In genomic region chr7:16373719-16374118, GRCm38 (mm10) we compare ENCODE assay signal across 10 mouse cellular contexts. TPM values are rescaled to one million over a fixed set of nuclear protein-coding genes. Genes with fewer than 3 reads are reported as not detected.
A peak's percentile ranks its signal among the peaks of the same experiment; 100 is the strongest.
DNase-seq lines count a peak whose midpoint lies in the region; ATAC-seq and TF ChIP-seq lines count a peak whose summit lies in the region.
"Had no signal": no experiment of that assay in that cellular context is flagged by ENCODE, and none has a peak within 500 bp of the region (broad histone marks: within the 10 kb centered on the region; RNA-seq: fewer than 3 reads in every experiment).

No protein-coding gene starts in this region.

- H3K9ac ChIP-seq in hindbrain, embryonic 14.5 days: no peak overlapping the region
- H3K9ac ChIP-seq in hindbrain, embryonic 11.5 days (ENCODE audit: low read depth, low read length): no peak overlapping the region
- H3K9ac ChIP-seq in lung, postnatal 0 days (replicated peaks; ENCODE audit: low read depth): no peak overlapping the region
- H3K9ac ChIP-seq: embryonic facial prominence, embryonic 12.5 days had no signal

- no peak overlapping the region for H3K27ac ChIP-seq in hindbrain, embryonic 14.5 days
- no peak overlapping the region for H3K27ac ChIP-seq in hindbrain, embryonic 11.5 days (ENCODE audit: low read depth, low read length)
- H3K27ac ChIP-seq in lung, postnatal 0 days (ENCODE audit: low read length): no peak overlapping the region
- H3K27ac ChIP-seq: embryonic facial prominence, embryonic 12.5 days had no signal

- intact Hi-C loops in heart, postnatal 10 days (cut with DNase I): loop anchor here (1.0 to 2.0 kb wide), 2 partner anchors 47 to 79 kb away; no protein-coding TSS in a partner anchor

- ATAC-seq in hindbrain, embryonic 14.5 days (ENCODE audit: low FRiP score): no peak
- no peak for ATAC-seq in hindbrain, embryonic 11.5 days (ENCODE audit: low FRiP score)
- ATAC-seq in lung, postnatal 0 days: peak; percentile 63

- TF ChIP-seq CTCF in lung, postnatal 0 days (IDR thresholded peaks at IDR 0.05): peak; percentile 71

- 75% methylated on average over 2 of the region's 2 CpGs for WGBS in hindbrain, embryonic 14.5 days
- WGBS in hindbrain, embryonic 11.5 days: 73% methylated on average over 2 of the region's 2 CpGs
- WGBS in lung, postnatal 0 days: 38% methylated on average over 2 of the region's 2 CpGs

- H3K4me3 ChIP-seq in hindbrain, embryonic 14.5 days (replicated peaks; ENCODE audit: low read length): no peak overlapping the region
- no peak overlapping the region for H3K4me3 ChIP-seq in hindbrain, embryonic 11.5 days (ENCODE audit: low read depth, low read length)
- H3K4me3 ChIP-seq in lung, postnatal 0 days (ENCODE audit: low read depth, low read length): no peak overlapping the region
- H3K4me3 ChIP-seq: embryonic facial prominence, embryonic 12.5 days had no signal

- H3K36me3 ChIP-seq in hindbrain, embryonic 14.5 days (replicated peaks; ENCODE audit: control insufficient read depth, insufficient read depth): peaks cover 75% of the 10 kb centered on the region
- H3K36me3 ChIP-seq in hindbrain, embryonic 11.5 days (ENCODE audit: control insufficient read depth, insufficient read depth, low read length): peaks cover 11% of the 10 kb centered on the region
- H3K36me3 ChIP-seq in lung, postnatal 0 days (ENCODE audit: insufficient read depth, low read length): peaks cover 7% of the 10 kb centered on the region; the same call in 1 of the 2 replicates

- no peaks in the 10 kb centered on the region for H3K27me3 ChIP-seq in hindbrain, embryonic 14.5 days (ENCODE audit: control insufficient read depth, insufficient read depth, low read length)
- no peaks in the 10 kb centered on the region for H3K27me3 ChIP-seq in hindbrain, embryonic 11.5 days (ENCODE audit: control insufficient read depth, insufficient read depth, low read length)
- H3K27me3 ChIP-seq in lung, postnatal 0 days (replicated peaks; ENCODE audit: insufficient read depth, low read length): no peaks in the 10 kb centered on the region
- H3K27me3 ChIP-seq: embryonic facial prominence, embryonic 12.5 days had no signal

- no peak overlapping the region for H3K4me2 ChIP-seq in hindbrain, embryonic 14.5 days (replicated peaks)
- no peak overlapping the region for H3K4me2 ChIP-seq in hindbrain, embryonic 11.5 days (replicated peaks; ENCODE audit: low read depth, low read length)
- H3K4me2 ChIP-seq in lung, postnatal 0 days (replicated peaks; ENCODE audit: low read depth, low read length): no peak overlapping the region
- H3K4me2 ChIP-seq: embryonic facial prominence, embryonic 12.5 days had no signal

- H3K9me3 ChIP-seq in hindbrain, embryonic 14.5 days (ENCODE audit: control insufficient read depth, low read length): no peaks in the 10 kb centered on the region
- H3K9me3 ChIP-seq in hindbrain, embryonic 11.5 days (ENCODE audit: control insufficient read depth, low read length): no peaks in the 10 kb centered on the region
- no peaks in the 10 kb centered on the region for H3K9me3 ChIP-seq in lung, postnatal 0 days (ENCODE audit: low read length)
- H3K9me3 ChIP-seq: embryonic facial prominence, embryonic 12.5 days had no signal

- DNase-seq in hindbrain, embryonic 14.5 days (ENCODE audit: low spot score): peak; percentile 41
- no peak for DNase-seq in hindbrain, embryonic 11.5 days (ENCODE audit: low spot score)
- DNase-seq in CD4-positive helper T cell, adult 2 months (ENCODE audit: low read depth, low spot score): peak; percentile 68
- DNase-seq in ZHBTc4 (ENCODE audit: low read depth, low spot score): peak; percentile 19
- DNase-seq in lung, postnatal 0 days (ENCODE audit: low spot score): peak; percentile 82
- DNase-seq in adrenal gland, adult 8-10 months: no peak
- DNase-seq in heart, postnatal 10 days: no peak
- DNase-seq in urinary bladder, postnatal 36 days (ENCODE audit: low spot score in 2 of 2): no peak
- DNase-seq: thymus, adult 18-20 months had no signal

- H3K4me1 ChIP-seq in hindbrain, embryonic 14.5 days (replicated peaks; ENCODE audit: control insufficient read depth, insufficient read depth, low read length): no peaks in the 10 kb centered on the region
- no peaks in the 10 kb centered on the region for H3K4me1 ChIP-seq in hindbrain, embryonic 11.5 days (replicated peaks; ENCODE audit: control insufficient read depth, insufficient read depth, low read length)
- no peaks in the 10 kb centered on the region for H3K4me1 ChIP-seq in lung, postnatal 0 days (ENCODE audit: insufficient read depth, low read depth, low read length)
- H3K4me1 ChIP-seq: embryonic facial prominence, embryonic 12.5 days had no signal

- TF ChIP-seq EP300 in lung, postnatal 0 days (IDR thresholded peaks at IDR 0.05): no peak

RNA-seq across cellular contexts. Expression of gene Sae1, which starts 13.9 kb away (rescaled TPM):
- polyA plus RNA-seq in hindbrain, embryonic 14.5 days (2014; fragmentation: Nextera tagmentation; extraction: Ambion mirVana): 224 and 245 TPM in 2 replicates
- polyA plus RNA-seq in hindbrain, embryonic 11.5 days (2014; fragmentation: Nextera tagmentation; extraction: Ambion mirVana): 339 and 377 TPM in 2 replicates
- polyA plus RNA-seq in lung, postnatal 0 days (2015; fragmentation: Nextera tagmentation; extraction: Ambion mirVana): 84.8 and 92.3 TPM in 2 replicates
- total RNA-seq in adrenal gland, adult 8-10 months (2022): 10 to 100 TPM; 64.0 to 78.2 (median 67.5) TPM
- total RNA-seq in heart, postnatal 10 days (2021): 10 to 100 TPM; 64.9 to 69.5 TPM

RNA-seq across cellular contexts. Expression of gene Zc3h4, which starts 27.0 kb away (rescaled TPM):
- 14.4 and 17.0 TPM in 2 replicates for polyA plus RNA-seq in hindbrain, embryonic 14.5 days (2014; fragmentation: Nextera tagmentation; extraction: Ambion mirVana)
- 15.7 and 20.7 TPM in 2 replicates for polyA plus RNA-seq in hindbrain, embryonic 11.5 days (2014; fragmentation: Nextera tagmentation; extraction: Ambion mirVana)
- 7.9 and 8.2 TPM in 2 replicates for polyA plus RNA-seq in lung, postnatal 0 days (2015; fragmentation: Nextera tagmentation; extraction: Ambion mirVana)
- total RNA-seq in adrenal gland, adult 8-10 months (2022): 10 to 100 TPM; 43.4 to 47.5 (median 46.2) TPM
- 10 to 100 TPM; 37.8 TPM for total RNA-seq in heart, postnatal 10 days (2021)

Comparison
In these comparisons a context has a peak if more than half of its experiments do, and no peak if none do; other contexts are left out.
1. DNase-seq: peak in hindbrain, embryonic 14.5 days (single experiment), CD4-positive helper T cell, adult 2 months (single experiment), ZHBTc4 (single experiment) and lung, postnatal 0 days (single experiment); none in hindbrain, embryonic 11.5 days (single experiment), adrenal gland, adult 8-10 months (single experiment), heart, postnatal 10 days (0 of 2) and urinary bladder, postnatal 36 days (0 of 2).